Mouse (Mus musculus) kidney, adult 9 months (tissue): ENCODE measurements at regions not wholly inside any gene's neighbourhood (a gene's known extent, or its start where the extent isn't known, plus 50 kb on each side); places are given as distances from the start of the nearest gene placed in this dataset.

Experiments used
- DNase-seq: peaks from one replicate; pipeline ENCODE4 v3.0.0; 2022

GRCm38 (mm10) chr10:16438414-16438813, 1284.6 kb upstream of the Cited2 start:
- no peak for DNase-seq

DNA sequence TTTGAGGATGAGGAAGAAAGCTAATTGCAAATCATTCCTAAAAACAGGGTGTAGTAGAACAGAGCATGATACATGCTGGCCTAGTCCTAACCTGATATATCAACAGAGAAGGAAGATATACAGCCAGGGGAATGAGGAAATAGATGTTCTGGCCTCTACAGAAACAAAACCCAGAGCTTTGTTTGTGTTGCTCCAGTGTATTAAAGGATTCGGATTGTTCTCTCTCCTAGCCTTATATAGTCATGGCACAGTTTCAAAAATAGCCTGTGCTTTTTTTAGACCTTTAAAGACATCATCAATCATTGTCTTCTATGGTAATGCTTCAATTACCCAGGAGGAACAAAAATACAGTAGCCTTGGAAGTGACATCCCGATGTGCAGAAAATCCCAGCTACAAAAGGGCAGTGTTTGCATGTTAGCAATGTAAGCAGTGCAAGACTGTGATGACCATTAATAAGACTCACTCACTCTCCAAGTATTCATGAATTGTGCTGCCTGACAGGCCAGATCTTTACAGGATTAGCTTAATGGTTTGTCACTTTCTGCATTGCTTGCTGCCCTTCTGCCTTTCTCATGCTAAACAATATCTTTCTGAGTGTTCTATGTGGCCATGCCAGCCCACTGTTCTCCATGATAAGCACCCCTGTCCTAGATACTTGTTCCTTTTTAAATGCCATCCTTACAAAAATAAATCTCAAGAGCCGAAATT, 1281.9 kb upstream of the Cited2 start:
- no peak for DNase-seq

- no peak for DNase-seq
These were observed 1281.4 kb upstream of the Cited2 start for GRCm38 (mm10) chr10:16441661-16442072.

GRCm38 (mm10) chr10:16443901-16444300, 1279.1 kb upstream of the Cited2 start:
- DNase-seq = no peak

- no peak for DNase-seq
These were observed 1255.1 kb upstream of the Cited2 start for GRCm38 (mm10) chr10:16467935-16468334.

- no peak for DNase-seq
These were observed 1253.3 kb upstream of the Cited2 start for GRCm38 (mm10) chr10:16469711-16470110.

DNA sequence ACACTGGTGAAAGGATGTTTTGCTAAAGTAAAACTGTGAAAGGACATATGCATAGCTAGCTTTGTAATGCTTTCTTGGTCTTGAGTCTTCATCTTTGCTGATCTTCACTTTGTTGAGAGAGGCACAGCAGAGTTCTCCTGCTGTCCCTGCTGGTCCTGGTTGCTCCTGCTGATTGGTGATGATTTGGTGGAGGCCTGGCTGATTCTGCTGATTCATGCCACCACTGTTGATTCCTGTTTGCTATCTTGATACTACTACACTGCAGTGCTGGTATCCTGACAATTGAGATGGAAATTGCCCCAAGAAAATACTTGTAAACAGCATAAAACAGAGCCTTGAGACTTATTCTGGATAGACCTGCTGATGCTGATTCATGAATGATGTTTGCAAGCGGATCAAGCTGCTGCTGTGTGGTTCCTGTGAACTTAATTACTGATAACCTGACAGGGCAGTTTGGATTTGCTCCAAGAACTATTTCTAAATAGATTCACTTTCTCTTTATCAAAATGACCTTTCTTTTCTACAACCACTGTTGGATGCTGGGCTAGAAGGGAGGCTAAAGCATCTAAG, 1249.0 kb upstream of the Cited2 start:
- no peak for DNase-seq

DNA sequence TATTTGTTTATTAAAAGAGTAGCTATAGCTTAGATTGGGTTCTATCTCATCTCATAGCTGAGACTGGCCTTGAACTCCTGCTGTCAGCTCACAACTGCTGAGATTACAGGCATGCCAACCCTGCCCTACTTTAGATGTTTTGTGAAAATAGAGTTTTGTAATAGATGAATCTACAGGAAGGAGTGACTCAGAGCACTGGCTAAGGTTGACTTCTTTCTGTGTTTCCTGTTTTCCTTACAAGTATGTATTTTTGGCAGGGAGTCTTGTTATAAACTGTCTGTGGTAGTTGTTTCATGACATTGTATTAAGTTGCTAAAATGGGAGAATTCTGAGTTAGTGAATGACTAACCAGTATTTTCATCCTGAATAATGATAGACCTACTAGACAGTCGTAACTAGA, 1224.4 kb upstream of the Cited2 start:
- peak; percentile 1 for DNase-seq

DNA sequence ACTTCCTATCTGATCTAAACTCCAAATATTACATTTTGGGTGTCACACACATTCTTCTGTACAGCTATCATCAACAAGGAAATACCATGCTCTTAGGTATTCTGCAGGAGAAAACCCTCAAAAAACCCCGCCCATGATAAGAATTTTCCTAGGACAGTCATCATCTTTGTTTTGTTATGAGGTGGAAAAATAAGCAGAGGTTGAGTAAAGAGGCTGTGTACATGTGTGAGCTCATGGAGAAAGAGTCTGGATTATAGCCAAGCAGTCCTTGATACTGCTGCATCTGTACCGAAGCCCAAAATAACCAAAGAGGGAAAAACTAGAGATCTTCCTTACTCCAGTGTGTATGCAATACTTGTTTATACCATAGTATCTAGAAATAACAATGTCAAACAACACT, 1215.3 kb upstream of the Cited2 start:
- no peak for DNase-seq

DNA sequence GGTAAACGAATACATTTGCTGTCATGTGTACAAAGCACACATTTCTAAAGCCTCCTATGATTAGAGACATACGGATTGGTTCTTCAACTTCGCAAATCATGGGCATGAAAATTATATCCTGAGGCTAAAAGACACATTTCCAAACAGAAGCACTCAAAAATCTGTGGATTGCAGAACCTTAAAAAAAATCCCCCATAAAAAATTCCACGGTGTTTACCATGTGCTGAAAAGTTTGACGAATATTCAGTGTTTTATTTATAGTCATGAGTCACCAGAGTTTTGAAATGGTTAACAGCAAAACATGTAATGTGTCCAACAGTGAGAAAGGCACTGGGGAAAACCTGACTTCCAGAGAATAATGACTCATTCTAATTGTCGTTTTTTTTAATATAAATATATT, 1214.9 kb upstream of the Cited2 start:
- no peak for DNase-seq

- no peak for DNase-seq
These were observed 1208.4 kb upstream of the Cited2 start for GRCm38 (mm10) chr10:16514656-16515055.

GRCm38 (mm10) chr10:16521895-16522294, 1201.1 kb upstream of the Cited2 start:
- DNase-seq = no peak

- DNase-seq = no peak
These were observed 1198.9 kb upstream of the Cited2 start for GRCm38 (mm10) chr10:16524101-16524500.

- DNase-seq = no peak
These were observed 1195.3 kb upstream of the Cited2 start for GRCm38 (mm10) chr10:16527693-16528092.

DNA sequence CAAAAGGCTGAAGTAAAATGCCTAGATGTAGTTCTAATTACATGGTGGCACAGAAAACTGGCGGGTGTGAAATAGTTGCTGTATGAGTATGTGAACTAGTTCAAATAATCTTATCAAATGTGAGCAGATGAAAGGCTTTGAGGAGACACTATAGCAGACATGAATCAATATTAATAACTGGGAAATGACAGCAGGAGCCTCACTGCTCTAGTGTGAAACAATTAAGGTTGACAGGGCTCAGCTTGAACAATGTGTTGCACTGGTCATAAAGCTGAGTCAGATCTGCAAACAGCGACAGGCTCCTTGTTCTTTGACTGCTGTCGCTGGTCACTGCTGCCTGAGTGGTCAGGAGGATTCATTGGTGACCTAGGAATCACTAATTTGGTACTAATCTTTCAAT, 1185.4 kb upstream of the Cited2 start:
- no peak for DNase-seq

GRCm38 (mm10) chr10:16538379-16538778, 1184.6 kb upstream of the Cited2 start:
- no peak for DNase-seq

DNA sequence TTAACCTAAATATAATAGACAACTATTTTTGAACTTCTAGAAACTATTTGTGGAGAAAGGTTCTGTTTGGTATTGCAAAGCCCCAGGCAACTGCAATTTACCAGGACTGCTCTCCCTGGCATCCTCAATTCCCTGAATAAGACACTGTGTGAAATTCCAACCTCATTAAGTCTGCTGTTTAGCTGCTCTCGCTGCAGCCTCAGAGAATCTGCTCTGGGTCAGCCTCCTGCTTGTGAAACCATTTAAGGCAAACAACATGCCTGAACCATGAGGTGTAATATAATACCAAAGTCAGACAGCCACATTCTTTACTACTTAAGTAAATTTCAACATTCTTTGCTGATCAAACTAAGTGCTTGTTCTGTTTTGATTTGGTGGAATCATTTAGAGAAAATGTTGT, 1177.6 kb upstream of the Cited2 start:
- no peak for DNase-seq

GRCm38 (mm10) chr10:16552861-16553635, 1170.0 kb upstream of the Cited2 start:
- no peak for DNase-seq

GRCm38 (mm10) chr10:16574568-16574967, 1148.5 kb upstream of the Cited2 start:
- DNase-seq = no peak

- DNase-seq = no peak
These were observed 1144.4 kb upstream of the Cited2 start for GRCm38 (mm10) chr10:16578554-16579078.

- no peak for DNase-seq
These were observed 1142.8 kb upstream of the Cited2 start for GRCm38 (mm10) chr10:16580200-16580599.

DNA sequence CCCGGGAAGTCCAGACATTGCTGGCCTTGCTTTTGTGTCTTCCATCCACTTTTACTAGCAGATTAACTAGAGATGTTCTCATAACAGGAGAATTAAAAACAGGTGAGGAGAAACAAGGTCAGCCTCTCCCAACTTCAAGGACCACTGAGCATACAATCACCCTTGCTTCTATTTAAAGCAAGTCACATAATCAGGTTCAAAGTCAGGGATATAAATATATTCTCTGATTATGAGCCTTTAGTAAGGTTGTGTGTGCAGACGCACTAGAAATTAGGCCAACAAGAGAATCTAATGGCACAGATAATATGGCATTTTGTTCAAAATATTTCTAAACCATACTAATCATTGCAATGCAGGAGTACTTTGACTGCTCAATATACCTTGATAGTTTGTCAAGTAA, 1134.2 kb upstream of the Cited2 start:
- no peak for DNase-seq

- no peak for DNase-seq
These were observed 1133.6 kb upstream of the Cited2 start for GRCm38 (mm10) chr10:16589399-16589798.

GRCm38 (mm10) chr10:16592870-16593269, 1130.1 kb upstream of the Cited2 start:
- DNase-seq = no peak
